Mouse (Mus musculus) liver, embryonic 14.5 days (tissue): ENCODE data around the gene Msx3.

Source experiments
- CTCF ChIP-seq: IDR thresholded peaks from 2 replicates; pipeline ENCODE4 v1.5.1; 2016; ENCODE audit warnings: antibody characterized with exemption, low read depth, control low read depth
- EP300 ChIP-seq: IDR thresholded peaks from 2 replicates; pipeline ENCODE4 v1.6.1; 2016; ENCODE audit warnings: antibody characterized with exemption, low read depth

GRCm38 (mm10) chr7:140037171-140037555 lies 11.7 kb downstream of the Msx3 start:
- TF ChIP-seq CTCF, result no peak
- no peak for TF ChIP-seq EP300
